8 mouse cellular contexts compared by ENCODE assay signal in genomic region chr11:50224671-50225530, GRCm38 (mm10). TPM values are rescaled to one million over a fixed set of nuclear protein-coding genes. Genes with fewer than 3 reads are reported as not detected.
DNase-seq lines count a peak whose midpoint lies in the region; ATAC-seq and TF ChIP-seq lines count a peak whose summit lies in the region.

No protein-coding gene starts in this region.

- H3K79me2 ChIP-seq in C2C12 (ENCODE audit: control insufficient read depth, insufficient read depth): peaks cover 80% of the 10 kb centered on the region

- peaks cover 41% of the 10 kb centered on the region for H3K79me3 ChIP-seq in C2C12 (ENCODE audit: low read depth)

- peaks cover 39% of the 10 kb centered on the region for H3K36me3 ChIP-seq in C2C12 (ENCODE audit: control insufficient read depth, insufficient read depth)
- H3K36me3 ChIP-seq in embryonic facial prominence, embryonic 14.5 days (ENCODE audit: control insufficient read depth, insufficient read depth, low read length): no peaks in the 10 kb centered on the region
- H3K36me3 ChIP-seq in heart, embryonic 10.5 days: no peaks in the 10 kb centered on the region
- no peaks in the 10 kb centered on the region for H3K36me3 ChIP-seq in kidney, embryonic 14.5 days (ENCODE audit: control insufficient read depth, insufficient read depth, low read length)
- H3K36me3 ChIP-seq in liver, embryonic 12.5 days: peaks cover 17% of the 10 kb centered on the region
- H3K36me3 ChIP-seq in stomach, embryonic 15.5 days: no peaks in the 10 kb centered on the region

- H3K4me2 ChIP-seq in embryonic facial prominence, embryonic 14.5 days (ENCODE audit: low read depth, low read length): peak overlapping the region; percentile 88
- H3K4me2 ChIP-seq in kidney, embryonic 14.5 days (replicated peaks; ENCODE audit: low read depth, low read length): peak overlapping the region; percentile 94
- H3K4me2 ChIP-seq in liver, embryonic 12.5 days: peak overlapping the region; percentile 86
- H3K4me2 ChIP-seq in stomach, embryonic 15.5 days: peak overlapping the region; percentile 94

- under 1% methylated on average over 37 of the region's 70 CpGs for WGBS in embryonic facial prominence, embryonic 14.5 days
- under 1% methylated on average over 65 of the region's 70 CpGs for WGBS in heart, embryonic 10.5 days
- under 1% methylated on average over 63 of the region's 70 CpGs for WGBS in kidney, embryonic 14.5 days
- under 1% methylated on average over 70 of the region's 70 CpGs for WGBS in liver, embryonic 12.5 days (ENCODE audit: insufficient replicate concordance)
- under 1% methylated on average over 69 of the region's 70 CpGs for WGBS in stomach, embryonic 15.5 days

- peak overlapping the region; percentile 82 for H3K4me3 ChIP-seq in C2C12 (ENCODE audit: insufficient read depth, poor library complexity, severe bottlenecking)
- peak overlapping the region; percentile 97 for H3K4me3 ChIP-seq in bone marrow macrophage, adult 2 months (ENCODE audit: insufficient read depth, low read length)
- H3K4me3 ChIP-seq in embryonic facial prominence, embryonic 14.5 days (ENCODE audit: low read depth, low read length): peak overlapping the region; percentile 83
- peak overlapping the region; percentile 96 for H3K4me3 ChIP-seq in heart, embryonic 10.5 days
- peak overlapping the region; percentile 71 for H3K4me3 ChIP-seq in kidney, embryonic 14.5 days (ENCODE audit: low read length)
- H3K4me3 ChIP-seq in liver, embryonic 12.5 days: peak overlapping the region; percentile 91
- H3K4me3 ChIP-seq in stomach, embryonic 15.5 days (replicated peaks): peak overlapping the region; percentile 86

- no peaks in the 10 kb centered on the region for H3K27me3 ChIP-seq in C2C12 (ENCODE audit: control insufficient read depth, insufficient read depth, insufficient read length)
- no peaks in the 10 kb centered on the region for H3K27me3 ChIP-seq in embryonic facial prominence, embryonic 14.5 days (replicated peaks; ENCODE audit: control insufficient read depth, insufficient read depth, low read length)
- peaks cover 33% of the 10 kb centered on the region for H3K27me3 ChIP-seq in heart, embryonic 10.5 days (ENCODE audit: insufficient read depth, poor library complexity, severe bottlenecking)
- H3K27me3 ChIP-seq in kidney, embryonic 14.5 days (ENCODE audit: control insufficient read depth, insufficient read depth, low read length): no peaks in the 10 kb centered on the region
- H3K27me3 ChIP-seq in liver, embryonic 12.5 days (replicated peaks): no peaks in the 10 kb centered on the region
- H3K27me3 ChIP-seq in stomach, embryonic 15.5 days (replicated peaks): no peaks in the 10 kb centered on the region

- H3ac ChIP-seq in C2C12 (ENCODE audit: control insufficient read depth, insufficient read length, low read depth): peak overlapping the region; percentile 94

- peak; percentile 85 for ATAC-seq in embryonic facial prominence, embryonic 14.5 days (ENCODE audit: low read depth)
- peak; percentile 88 for ATAC-seq in kidney, embryonic 14.5 days (ENCODE audit: low FRiP score, low TSS enrichment)
- peak; percentile 95 for ATAC-seq in liver, embryonic 12.5 days
- ATAC-seq in stomach, embryonic 15.5 days (ENCODE audit: insufficient read depth, low FRiP score, low read depth): peak; percentile 86

- peak overlapping the region; percentile 87 for H3K27ac ChIP-seq in bone marrow macrophage, adult 2 months (ENCODE audit: insufficient read depth, low read depth, low read length)
- H3K27ac ChIP-seq in embryonic facial prominence, embryonic 14.5 days (replicated peaks; ENCODE audit: low read depth, low read length): peak overlapping the region; percentile 80
- H3K27ac ChIP-seq in heart, embryonic 10.5 days: peak overlapping the region; percentile 96
- H3K27ac ChIP-seq in kidney, embryonic 14.5 days (ENCODE audit: low read depth, low read length): peak overlapping the region; percentile 80
- H3K27ac ChIP-seq in liver, embryonic 12.5 days: peak overlapping the region; percentile 98
- H3K27ac ChIP-seq in stomach, embryonic 15.5 days: peak overlapping the region; percentile 86

- peak; percentile 89 for DNase-seq in embryonic facial prominence, embryonic 14.5 days (ENCODE audit: low spot score)
- DNase-seq in heart, embryonic 10.5 days (ENCODE audit: low spot score): peak; percentile 93
- peak; percentile 62 for DNase-seq in naive thymus-derived CD4-positive, alpha-beta T cell, adult 2 months (ENCODE audit: low read depth)

- TF ChIP-seq CTCF in C2C12 (IDR thresholded peaks at IDR 0.05; ENCODE audit: control insufficient read depth, insufficient read depth, insufficient read length): peak; percentile 22
- no peak for TF ChIP-seq CTCF in bone marrow macrophage, adult 2 months (IDR thresholded peaks at IDR 0.05; ENCODE audit: low read depth, low read length)

- H3K9me3 ChIP-seq in embryonic facial prominence, embryonic 14.5 days (ENCODE audit: control insufficient read depth, low read length): no peaks in the 10 kb centered on the region
- H3K9me3 ChIP-seq in heart, embryonic 10.5 days: no peaks in the 10 kb centered on the region
- H3K9me3 ChIP-seq in kidney, embryonic 14.5 days (ENCODE audit: control insufficient read depth, low read length): no peaks in the 10 kb centered on the region
- H3K9me3 ChIP-seq in liver, embryonic 12.5 days (replicated peaks): no peaks in the 10 kb centered on the region
- no peaks in the 10 kb centered on the region for H3K9me3 ChIP-seq in stomach, embryonic 15.5 days

- TF ChIP-seq POLR2A in bone marrow macrophage, adult 2 months (IDR thresholded peaks at IDR 0.05; ENCODE audit: borderline replicate concordance, low read depth, low read length): no peak

- H3K9ac ChIP-seq in embryonic facial prominence, embryonic 14.5 days (ENCODE audit: low read depth, low read length): peak overlapping the region; percentile 96
- H3K9ac ChIP-seq in kidney, embryonic 14.5 days (ENCODE audit: low read depth, low read length): peak overlapping the region; percentile 91
- H3K9ac ChIP-seq in liver, embryonic 12.5 days: peak overlapping the region; percentile 98
- H3K9ac ChIP-seq in stomach, embryonic 15.5 days: peak overlapping the region; percentile 88

- peaks cover 46% of the 10 kb centered on the region for H3K4me1 ChIP-seq in bone marrow macrophage, adult 2 months (ENCODE audit: control insufficient read depth, insufficient read depth, low read length)
- peaks cover 20% of the 10 kb centered on the region for H3K4me1 ChIP-seq in embryonic facial prominence, embryonic 14.5 days (ENCODE audit: control insufficient read depth, insufficient read depth, low read length)
- peaks cover 47% of the 10 kb centered on the region for H3K4me1 ChIP-seq in heart, embryonic 10.5 days
- peaks cover 37% of the 10 kb centered on the region for H3K4me1 ChIP-seq in kidney, embryonic 14.5 days (ENCODE audit: control insufficient read depth, insufficient read depth, low read length)
- H3K4me1 ChIP-seq in liver, embryonic 12.5 days: peaks cover 63% of the 10 kb centered on the region
- H3K4me1 ChIP-seq in stomach, embryonic 15.5 days: peaks cover 34% of the 10 kb centered on the region

TF ChIP-seq in C2C12, 6 proteins besides CTCF, POLR2A, EP300 and RAD21 (continues in another document):
- TF ChIP-seq CEBPB (IDR thresholded peaks at IDR 0.05; ENCODE audit: low read depth) (no peak), MYOG (IDR thresholded peaks at IDR 0.05; ENCODE audit: control insufficient read depth, extremely low read depth, insufficient read length) (no peak)

RNA-seq across cellular contexts. Expression of gene Ltc4s, which starts 13.5 kb away (rescaled TPM):
- 1.3 TPM for polyA plus RNA-seq in C2C12 (2012; fragmentation: generic; extraction: Trizol)
- polyA plus RNA-seq in bone marrow macrophage, adult 2 months (2012; ENCODE audit: insufficient read depth, insufficient read length, missing spikeins): 13.1 and 18.1 TPM in 2 replicates
- polyA plus RNA-seq in embryonic facial prominence, embryonic 14.5 days (2014; fragmentation: Nextera tagmentation; extraction: Ambion mirVana): 3.7 and 5.2 TPM in 2 replicates
- polyA plus RNA-seq in heart, embryonic 10.5 days (2016; fragmentation: Nextera tagmentation; extraction: Ambion mirVana): 0.42 and 0.60 TPM in 2 replicates
- polyA plus RNA-seq in kidney, embryonic 14.5 days (2014; fragmentation: Nextera tagmentation; extraction: Ambion mirVana): 1.6 and 1.9 TPM in 2 replicates
- polyA plus RNA-seq in liver, embryonic 12.5 days (2016; fragmentation: Nextera tagmentation; extraction: Ambion mirVana): 0.87 and 1.0 TPM in 2 replicates
- polyA plus RNA-seq in stomach, embryonic 15.5 days (2015; fragmentation: Nextera tagmentation; extraction: Ambion mirVana): 3.7 and 4.5 TPM in 2 replicates

RNA-seq across cellular contexts. Expression of gene Mgat4b, which starts 14.2 kb away (rescaled TPM):
- polyA plus RNA-seq in C2C12 (2012; fragmentation: generic; extraction: Trizol): 139 TPM
- 54.0 and 58.7 TPM in 2 replicates for polyA plus RNA-seq in bone marrow macrophage, adult 2 months (2012; ENCODE audit: insufficient read depth, insufficient read length, missing spikeins)
- polyA plus RNA-seq in embryonic facial prominence, embryonic 14.5 days (2014; fragmentation: Nextera tagmentation; extraction: Ambion mirVana): 22.5 and 22.6 TPM in 2 replicates
- 17.3 and 20.1 TPM in 2 replicates for polyA plus RNA-seq in heart, embryonic 10.5 days (2016; fragmentation: Nextera tagmentation; extraction: Ambion mirVana)
- 37.0 and 39.2 TPM in 2 replicates for polyA plus RNA-seq in kidney, embryonic 14.5 days (2014; fragmentation: Nextera tagmentation; extraction: Ambion mirVana)
- 29.1 and 30.7 TPM in 2 replicates for polyA plus RNA-seq in liver, embryonic 12.5 days (2016; fragmentation: Nextera tagmentation; extraction: Ambion mirVana)
- 29.1 and 29.7 TPM in 2 replicates for polyA plus RNA-seq in stomach, embryonic 15.5 days (2015; fragmentation: Nextera tagmentation; extraction: Ambion mirVana)

RNA-seq across cellular contexts. Expression of gene Sqstm1, which starts 14.3 kb away (rescaled TPM):
- polyA plus RNA-seq in C2C12 (2012; fragmentation: generic; extraction: Trizol): 660 TPM
- 560 and 577 TPM in 2 replicates for polyA plus RNA-seq in bone marrow macrophage, adult 2 months (2012; ENCODE audit: insufficient read depth, insufficient read length, missing spikeins)
- polyA plus RNA-seq in embryonic facial prominence, embryonic 14.5 days (2014; fragmentation: Nextera tagmentation; extraction: Ambion mirVana): 239 and 247 TPM in 2 replicates
- polyA plus RNA-seq in heart, embryonic 10.5 days (2016; fragmentation: Nextera tagmentation; extraction: Ambion mirVana): 193 TPM in 2 replicates
- 128 and 197 TPM in 2 replicates for polyA plus RNA-seq in kidney, embryonic 14.5 days (2014; fragmentation: Nextera tagmentation; extraction: Ambion mirVana)
- 143 and 152 TPM in 2 replicates for polyA plus RNA-seq in liver, embryonic 12.5 days (2016; fragmentation: Nextera tagmentation; extraction: Ambion mirVana)
- 224 and 229 TPM in 2 replicates for polyA plus RNA-seq in stomach, embryonic 15.5 days (2015; fragmentation: Nextera tagmentation; extraction: Ambion mirVana)

RNA-seq across cellular contexts. Expression of gene Mrnip, which starts 50.7 kb away (rescaled TPM):
- 4.7 TPM for polyA plus RNA-seq in C2C12 (2012; fragmentation: generic; extraction: Trizol)
- polyA plus RNA-seq in bone marrow macrophage, adult 2 months (2012; ENCODE audit: insufficient read depth, insufficient read length, missing spikeins): 3.3 and 3.6 TPM in 2 replicates
- polyA plus RNA-seq in embryonic facial prominence, embryonic 14.5 days (2014; fragmentation: Nextera tagmentation; extraction: Ambion mirVana): 17.7 and 19.8 TPM in 2 replicates
- polyA plus RNA-seq in heart, embryonic 10.5 days (2016; fragmentation: Nextera tagmentation; extraction: Ambion mirVana): 15.6 and 21.7 TPM in 2 replicates
- polyA plus RNA-seq in kidney, embryonic 14.5 days (2014; fragmentation: Nextera tagmentation; extraction: Ambion mirVana): 21.8 and 22.0 TPM in 2 replicates
- polyA plus RNA-seq in liver, embryonic 12.5 days (2016; fragmentation: Nextera tagmentation; extraction: Ambion mirVana): 8.6 and 8.7 TPM in 2 replicates
- 10.5 and 13.0 TPM in 2 replicates for polyA plus RNA-seq in stomach, embryonic 15.5 days (2015; fragmentation: Nextera tagmentation; extraction: Ambion mirVana)

Comparison
In these comparisons a context has a peak if more than half of its experiments do, and no peak if none do; other contexts are left out.
1. Peak in every context shown above with its lines: DNase-seq, ATAC-seq, H3K4me3 ChIP-seq and H3K27ac ChIP-seq.